Mouse (Mus musculus): Measurements from ENCODE around the gene Sec16b.
A peak's percentile ranks its signal among the peaks of the same experiment; 100 is the strongest.

GRCm38 (mm10) chr1:157506522-157506921 lies at the start of gene Sec16b:
- TF ChIP-seq CTCF (IDR thresholded peaks at IDR 0.05; ENCODE audit: insufficient read depth, low read length): no peak
- peak; percentile 23; the same call in 1 of the 2 replicates for TF ChIP-seq POLR2A (IDR thresholded peaks at IDR 0.05; ENCODE audit: borderline replicate concordance, extremely low read depth, low read depth, low read length)
